Mouse (Mus musculus) MEL (cell line): ENCODE data around the gene Gabrr2. TPM values are rescaled to one million over a fixed set of nuclear protein-coding genes. Genes with fewer than 3 reads are reported as not detected.

Experiments used
- DNase-seq: peaks from one replicate; pipeline ENCODE4 v3.0.0; 2011; ENCODE audit warnings: low read depth, low spot score
- H3K27ac ChIP-seq: 2 replicates; pipeline ENCODE4 v1.5.1; 2012; ENCODE audit warnings: low read depth, mild to moderate bottlenecking, control low read depth, low read length, moderate library complexity; ENCODE audit not compliant: control insufficient read depth
- H3K27me3 ChIP-seq, 2 experiments: fragments of 150-350 bp in 1 of 2; sonication (generic) in 1 of 2; 2 replicates each; pipeline ENCODE4 v1.6.1; 2012; ENCODE audit warnings: low read length in 2 of 2, mild to moderate bottlenecking in 2 of 2, improper control_type of control experiment in 1 of 2, moderate library complexity in 1 of 2; ENCODE audit not compliant: insufficient read depth in 2 of 2, control insufficient read depth in 1 of 2
- H3K36me3 ChIP-seq, 2 experiments: 2 replicates each; pipeline ENCODE4 v1.6.1; 2012 to 2014; ENCODE audit warnings: low read length in 2 of 2, improper control_type of control experiment in 1 of 2, inconsistent platforms in 1 of 2, mild to moderate bottlenecking in 1 of 2; ENCODE audit not compliant: insufficient read depth in 2 of 2, control insufficient read depth in 1 of 2
- H3K4me1 ChIP-seq, 2 experiments: fragments of 150-350 bp in 1 of 2; sonication (generic) in 1 of 2; 2 replicates each; pipeline ENCODE4 v1.6.1; 2012; ENCODE audit warnings: low read length in 2 of 2, improper control_type of control experiment in 1 of 2, mild to moderate bottlenecking in 1 of 2; ENCODE audit not compliant: insufficient read depth in 2 of 2, control insufficient read depth in 1 of 2
- H3K4me3 ChIP-seq, 2 experiments: fragments of 150-350 bp in 1 of 2; sonication (generic) in 1 of 2; 2 replicates each; pipeline ENCODE4 v1.5.1; 2012; ENCODE audit warnings: low read depth in 2 of 2, low read length in 2 of 2, mild to moderate bottlenecking in 2 of 2, moderate library complexity in 2 of 2, control low read depth in 1 of 2, improper control_type of control experiment in 1 of 2; ENCODE audit not compliant: control insufficient read depth in 1 of 2, insufficient read depth in 1 of 2
- H3K79me2 ChIP-seq: 2 replicates; pipeline ENCODE4 v1.6.1; 2012; ENCODE audit warnings: mild to moderate bottlenecking, low read length, moderate library complexity; ENCODE audit not compliant: control insufficient read depth, poor library complexity, insufficient read depth
- H3K9ac ChIP-seq: 2 replicates; pipeline ENCODE4 v1.6.1; 2012; ENCODE audit warnings: low read depth, mild to moderate bottlenecking, control low read depth, low read length, moderate library complexity; ENCODE audit not compliant: control insufficient read depth, poor library complexity, severe bottlenecking
- H3K9me3 ChIP-seq: fragments of 150-350 bp; sonication (generic); replicated peaks from 2 replicates; pipeline ENCODE4 v1.6.1; 2012; ENCODE audit warnings: mild to moderate bottlenecking, low read length, improper control_type of control experiment, moderate library complexity; ENCODE audit not compliant: insufficient read depth
- CHD2 ChIP-seq: IDR thresholded peaks from 2 replicates; pipeline ENCODE4 v1.6.1; 2011; ENCODE audit warnings: low read length, improper control_type of control experiment
- GATA1 ChIP-seq: IDR thresholded peaks from 2 replicates; pipeline ENCODE4 v1.6.1; 2011; ENCODE audit warnings: low read depth, low read length, improper control_type of control experiment
- KAT2A ChIP-seq: conservative IDR thresholded peaks from 2 replicates; pipeline ENCODE4 v1.6.1; 2012; ENCODE audit warnings: low read depth, low read length, improper control_type of control experiment, inconsistent platforms
- MAX ChIP-seq: IDR thresholded peaks from 2 replicates; pipeline ENCODE4 v1.6.1; 2011; ENCODE audit warnings: low read length, improper control_type of control experiment
- MAZ ChIP-seq: IDR thresholded peaks from 2 replicates; pipeline ENCODE4 v1.6.1; 2012; ENCODE audit warnings: low read depth, mild to moderate bottlenecking, inconsistent platforms, low read length, improper control_type of control experiment
- MEF2A ChIP-seq: IDR thresholded peaks from 2 replicates; pipeline ENCODE4 v1.6.1; 2014; ENCODE audit warnings: low read depth, mild to moderate bottlenecking, inconsistent platforms, low read length, improper control_type of control experiment; ENCODE audit not compliant: poor library complexity, insufficient replicate concordance, severe bottlenecking; ENCODE audit errors: extremely low read depth
- MXI1 ChIP-seq: IDR thresholded peaks from 2 replicates; pipeline ENCODE4 v1.6.1; 2011; ENCODE audit warnings: mild to moderate bottlenecking, low read depth, low read length, improper control_type of control experiment
- MYB ChIP-seq: IDR thresholded peaks from 2 replicates; pipeline ENCODE4 v1.6.1; 2011; ENCODE audit warnings: mild to moderate bottlenecking, low read depth, low read length, improper control_type of control experiment
- NRF1 ChIP-seq: IDR thresholded peaks from 2 replicates; pipeline ENCODE4 v1.6.1; 2014; ENCODE audit warnings: low read depth, mild to moderate bottlenecking, inconsistent platforms, low read length, improper control_type of control experiment, moderate library complexity; ENCODE audit not compliant: poor library complexity, insufficient read depth, severe bottlenecking
- POLR2A ChIP-seq, 2 experiments: IDR thresholded peaks; 2 replicates each; pipeline ENCODE4 v1.6.1; 2011 to 2012; ENCODE audit warnings: low read length in 2 of 2, mild to moderate bottlenecking in 2 of 2, control low read depth in 1 of 2, improper control_type of control experiment in 1 of 2, low read depth in 1 of 2, moderate library complexity in 1 of 2; ENCODE audit not compliant: control insufficient read depth in 1 of 2, insufficient read depth in 1 of 2, poor library complexity in 1 of 2
- RAD21 ChIP-seq: IDR thresholded peaks from 2 replicates; pipeline ENCODE4 v1.6.1; 2011; ENCODE audit warnings: mild to moderate bottlenecking, low read depth, low read length, improper control_type of control experiment
- TBP ChIP-seq: IDR thresholded peaks from 2 replicates; pipeline ENCODE4 v1.8.0; 2011; ENCODE audit warnings: low read depth, low read length, improper control_type of control experiment
- UBTF ChIP-seq: IDR thresholded peaks from 2 replicates; pipeline ENCODE4 v1.6.1; 2012; ENCODE audit warnings: low read depth, mild to moderate bottlenecking, inconsistent platforms, low read length, improper control_type of control experiment, moderate library complexity, borderline replicate concordance; ENCODE audit not compliant: insufficient read depth
- ZC3H11A ChIP-seq: IDR thresholded peaks from 2 replicates; pipeline ENCODE4 v1.6.1; 2012; ENCODE audit warnings: low read depth, mild to moderate bottlenecking, inconsistent platforms, low read length, improper control_type of control experiment
- ZNF384 ChIP-seq: IDR thresholded peaks from 2 replicates; pipeline ENCODE4 v1.6.1; 2012; ENCODE audit warnings: low read depth, mild to moderate bottlenecking, inconsistent platforms, low read length, improper control_type of control experiment
- polyA plus RNA-seq, 2 experiments: library from polyadenylated mRNA; stranded (reverse) in 1 of 2; unstranded in 1 of 2; fragments of >175 nt in 1 of 2; fragments of >200 nt in 1 of 2; gene quantifications; 2 replicates each; pipeline versions ENCODE4 v1.2.1 to v1.2.4; 2012; ENCODE audit warnings: low replicate concordance in 2 of 2, low read depth in 1 of 2; ENCODE audit not compliant: insufficient read length in 2 of 2, insufficient read depth in 1 of 2, missing spikeins in 1 of 2
- total RNA-seq: library from RNA; depleted of rRNA; stranded (reverse); fragments of 300-350 nt; gene quantifications from 2 replicates; pipeline ENCODE4 v1.2.3, GENCODE M21; 2012

Gabrr2 gene
- total and polyA plus RNA-seq, 3 experiments = 0.11 to 0.12 TPM; not detected in 1

DNA sequence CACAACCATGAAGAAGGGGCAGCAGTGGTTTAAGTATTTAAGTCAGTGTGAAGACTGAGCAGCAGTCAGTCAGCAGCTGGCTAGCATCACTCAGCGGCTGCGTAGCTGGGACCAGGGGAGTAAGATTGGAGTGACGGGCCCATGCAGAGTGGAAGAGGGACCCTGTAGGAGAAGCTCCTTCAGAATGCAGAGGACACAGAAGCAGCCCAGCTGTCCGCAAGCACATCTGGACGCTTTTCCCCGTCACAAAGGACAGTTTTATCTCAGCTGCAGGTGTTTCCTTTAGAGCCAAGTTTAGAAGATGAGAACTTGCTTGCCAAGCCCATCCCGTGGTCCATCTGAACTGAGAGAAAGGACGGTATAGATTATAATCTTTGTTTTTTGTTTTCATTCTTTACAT, 38.4 kb upstream of the Gabrr2 start:
- H3K79me2 ChIP-seq = no peaks in the 10 kb centered on the region
- no peaks in the 10 kb centered on the region for H3K9me3 ChIP-seq
- H3K4me3 ChIP-seq = no peak overlapping the region
- no peaks in the 10 kb centered on the region for H3K4me1 ChIP-seq
- H3K27me3 ChIP-seq = no peaks in the 10 kb centered on the region; a peak in 1 of 4 replicates
- no peak for TF ChIP-seq ZNF384
- no peak overlapping the region for H3K27ac ChIP-seq
- H3K36me3 ChIP-seq = no peaks in the 10 kb centered on the region; a peak in 1 of 4 replicates
- no peak for DNase-seq
- H3K9ac ChIP-seq = no peak overlapping the region

GRCm38 (mm10) chr4:33029104-33029503, 33.7 kb upstream of the Gabrr2 start:
- peaks cover 10 to 11% of the 10 kb centered on the region in 2 experiments for H3K4me1 ChIP-seq
- no peak for TF ChIP-seq RAD21
- TF ChIP-seq TBP = no peak
- no peak for TF ChIP-seq MXI1
- no peak for TF ChIP-seq MEF2A
- TF ChIP-seq UBTF = no peak
- no peak for TF ChIP-seq MAX
- no peak for TF ChIP-seq MYB
- no peak for TF ChIP-seq KAT2A
- no peak for TF ChIP-seq NRF1
- TF ChIP-seq MAZ = no peak
- no peak for TF ChIP-seq ZC3H11A
- TF ChIP-seq POLR2A (IDR thresholded peaks at IDR 0.05; ENCODE audit: control insufficient read depth in 1 of 2, insufficient read depth in 1 of 2, low read depth in 1 of 2, low read length in 2 of 2, poor library complexity in 1 of 2) = no peak
- no peak for TF ChIP-seq GATA1
- TF ChIP-seq CHD2 = no peak
- peaks cover 15% of the 10 kb centered on the region for H3K79me2 ChIP-seq
- no peak overlapping the region for H3K27ac ChIP-seq
- no peaks in the 10 kb centered on the region for H3K9me3 ChIP-seq
- H3K36me3 ChIP-seq = peaks cover 0 to 23% of the 10 kb centered on the region in 2 experiments; a peak in 3 of 4 replicates
- H3K27me3 ChIP-seq = no peaks in the 10 kb centered on the region
- no peak overlapping the region for H3K4me3 ChIP-seq
- DNase-seq = no peak
- H3K9ac ChIP-seq = no peak overlapping the region
